Mouse (Mus musculus): ENCODE data around the gene Tcf7l2. TPM values are rescaled to one million over a fixed set of nuclear protein-coding genes. Genes with fewer than 3 reads are reported as not detected.

Gene Tcf7l2
- polyA plus RNA-seq, 1 experiment from 2014 or later, result 27.0 TPM

- Histone ChIP-seq H3K9ac (ENCODE audit: low read depth, low read length) (no peak overlapping the region), H3K36me3 (ENCODE audit: control insufficient read depth, insufficient read depth, low read length) (no peaks in the 10 kb centered on the region), H3K9me3 (ENCODE audit: control insufficient read depth, low read length) (no peaks in the 10 kb centered on the region), H3K27me3 (replicated peaks; ENCODE audit: control insufficient read depth, insufficient read depth, low read length) (no peaks in the 10 kb centered on the region), H3K4me1 (ENCODE audit: control insufficient read depth, insufficient read depth, low read depth, low read length) (no peaks in the 10 kb centered on the region), H3K4me3 (ENCODE audit: low read length) (no peak overlapping the region), H3K27ac (ENCODE audit: low read depth, low read length) (no peak overlapping the region), H3K4me2 (ENCODE audit: low read length) (no peak overlapping the region)
- WGBS, result 70% methylated on average over 10 of the region's 10 CpGs
- no peak; the same call in 1 of the 2 replicates for ATAC-seq
These were observed 38.3 kb downstream of the Tcf7l2 start for GRCm38 (mm10) chr19:55779871-55780270.

- Histone ChIP-seq H3K4me2 (ENCODE audit: low read length) (no peak overlapping the region), H3K27ac (ENCODE audit: low read depth, low read length) (no peak overlapping the region), H3K9ac (ENCODE audit: low read depth, low read length) (no peak overlapping the region), H3K9me3 (ENCODE audit: control insufficient read depth, low read length) (no peaks in the 10 kb centered on the region), H3K36me3 (ENCODE audit: control insufficient read depth, insufficient read depth, low read length) (no peaks in the 10 kb centered on the region), H3K4me1 (ENCODE audit: control insufficient read depth, insufficient read depth, low read depth, low read length) (no peaks in the 10 kb centered on the region), H3K27me3 (replicated peaks; ENCODE audit: control insufficient read depth, insufficient read depth, low read length) (no peaks in the 10 kb centered on the region), H3K4me3 (ENCODE audit: low read length) (no peak overlapping the region)
- ATAC-seq, result no peak
- 59% methylated on average over 10 of the region's 10 CpGs for WGBS
These were observed 39.5 kb downstream of the Tcf7l2 start for GRCm38 (mm10) chr19:55781087-55781486.

GRCm38 (mm10) chr19:55781681-55782080 lies 40.1 kb downstream of the Tcf7l2 start:
- H3K4me1 ChIP-seq (ENCODE audit: control insufficient read depth, insufficient read depth, low read depth, low read length), result no peaks in the 10 kb centered on the region
- ATAC-seq, result no peak
- no peaks in the 10 kb centered on the region for H3K9me3 ChIP-seq (ENCODE audit: control insufficient read depth, low read length)
- no peaks in the 10 kb centered on the region for H3K36me3 ChIP-seq (ENCODE audit: control insufficient read depth, insufficient read depth, low read length)
- 58% methylated on average over 8 of the region's 8 CpGs for WGBS
- no peak overlapping the region for H3K27ac ChIP-seq (ENCODE audit: low read depth, low read length)
- no peak overlapping the region for H3K9ac ChIP-seq (ENCODE audit: low read depth, low read length)
- no peaks in the 10 kb centered on the region for H3K27me3 ChIP-seq (replicated peaks; ENCODE audit: control insufficient read depth, insufficient read depth, low read length)
- H3K4me3 ChIP-seq (ENCODE audit: low read length), result no peak overlapping the region
- no peak overlapping the region for H3K4me2 ChIP-seq (ENCODE audit: low read length)

GRCm38 (mm10) chr19:55784796-55785418 lies 43.3 kb downstream of the Tcf7l2 start:
- 80% methylated on average over 21 of the region's 21 CpGs for WGBS
- peaks cover 5% of the 10 kb centered on the region; the same call in 1 of the 2 replicates for H3K4me1 ChIP-seq (ENCODE audit: control insufficient read depth, insufficient read depth, low read depth, low read length)
- no peaks in the 10 kb centered on the region for H3K27me3 ChIP-seq (replicated peaks; ENCODE audit: control insufficient read depth, insufficient read depth, low read length)
- H3K4me3 ChIP-seq (ENCODE audit: low read length), result no peak overlapping the region
- no peaks in the 10 kb centered on the region for H3K9me3 ChIP-seq (ENCODE audit: control insufficient read depth, low read length)
- no peak overlapping the region for H3K27ac ChIP-seq (ENCODE audit: low read depth, low read length)
- ATAC-seq, result no peak
- no peak overlapping the region for H3K4me2 ChIP-seq (ENCODE audit: low read length)
- no peak overlapping the region for H3K9ac ChIP-seq (ENCODE audit: low read depth, low read length)
- H3K36me3 ChIP-seq (ENCODE audit: control insufficient read depth, insufficient read depth, low read length), result no peaks in the 10 kb centered on the region

GRCm38 (mm10) chr19:55787420-55787819 lies 45.8 kb downstream of the Tcf7l2 start:
- H3K36me3 ChIP-seq (ENCODE audit: control insufficient read depth, insufficient read depth, low read length), result no peaks in the 10 kb centered on the region
- 82% methylated on average over 13 of the region's 13 CpGs for WGBS
- no peak overlapping the region for H3K9ac ChIP-seq (ENCODE audit: low read depth, low read length)
- no peak overlapping the region for H3K4me2 ChIP-seq (ENCODE audit: low read length)
- ATAC-seq, result no peak
- no peak overlapping the region for H3K27ac ChIP-seq (ENCODE audit: low read depth, low read length)
- H3K4me3 ChIP-seq (ENCODE audit: low read length), result no peak overlapping the region
- peaks cover 5% of the 10 kb centered on the region; the same call in 1 of the 2 replicates for H3K4me1 ChIP-seq (ENCODE audit: control insufficient read depth, insufficient read depth, low read depth, low read length)
- H3K27me3 ChIP-seq (replicated peaks; ENCODE audit: control insufficient read depth, insufficient read depth, low read length), result no peaks in the 10 kb centered on the region
- no peaks in the 10 kb centered on the region for H3K9me3 ChIP-seq (ENCODE audit: control insufficient read depth, low read length)

- Histone ChIP-seq H3K36me3 (ENCODE audit: control insufficient read depth, insufficient read depth, low read length) (no peaks in the 10 kb centered on the region), H3K4me3 (ENCODE audit: low read length) (no peak overlapping the region), H3K9me3 (ENCODE audit: control insufficient read depth, low read length) (no peaks in the 10 kb centered on the region), H3K4me1 (ENCODE audit: control insufficient read depth, insufficient read depth, low read depth, low read length) (peaks cover 5% of the 10 kb centered on the region; the same call in 1 of the 2 replicates), H3K27me3 (replicated peaks; ENCODE audit: control insufficient read depth, insufficient read depth, low read length) (no peaks in the 10 kb centered on the region), H3K9ac (ENCODE audit: low read depth, low read length) (no peak overlapping the region), H3K4me2 (ENCODE audit: low read length) (no peak overlapping the region), H3K27ac (ENCODE audit: low read depth, low read length) (no peak overlapping the region)
- 16% methylated on average over 7 of the region's 7 CpGs for WGBS
- ATAC-seq, result peak; percentile 40; the same call in 1 of the 2 replicates
These were observed 46.8 kb downstream of the Tcf7l2 start for GRCm38 (mm10) chr19:55788285-55788904.

DNA sequence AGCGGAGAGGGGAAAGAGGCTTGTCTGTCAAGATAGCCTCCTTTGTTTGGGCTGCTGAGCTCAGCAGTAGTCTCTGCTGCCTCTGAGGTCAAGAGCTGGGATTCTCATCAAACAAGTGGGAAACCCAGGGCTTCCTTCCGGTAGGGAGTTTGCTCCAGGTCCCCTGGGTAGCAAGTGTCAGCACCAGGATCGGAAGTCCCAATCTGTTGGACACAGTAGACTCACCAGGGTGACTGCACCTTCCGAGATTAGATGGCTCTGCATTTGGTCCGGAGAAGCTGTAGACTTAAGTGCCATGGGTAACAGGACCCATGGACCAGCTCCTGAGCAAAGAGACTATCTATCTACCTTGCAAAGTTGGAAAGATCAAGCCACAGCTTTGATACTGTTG lies 47.3 kb downstream of the Tcf7l2 start:
- H3K4me3 ChIP-seq (ENCODE audit: low read length), result no peak overlapping the region
- no peak overlapping the region for H3K27ac ChIP-seq (ENCODE audit: low read depth, low read length)
- no peak overlapping the region for H3K4me2 ChIP-seq (ENCODE audit: low read length)
- no peak overlapping the region for H3K9ac ChIP-seq (ENCODE audit: low read depth, low read length)
- H3K9me3 ChIP-seq (ENCODE audit: control insufficient read depth, low read length), result no peaks in the 10 kb centered on the region
- H3K27me3 ChIP-seq (replicated peaks; ENCODE audit: control insufficient read depth, insufficient read depth, low read length), result no peaks in the 10 kb centered on the region
- no peak for ATAC-seq
- peaks cover 5% of the 10 kb centered on the region; the same call in 1 of the 2 replicates for H3K4me1 ChIP-seq (ENCODE audit: control insufficient read depth, insufficient read depth, low read depth, low read length)
- H3K36me3 ChIP-seq (ENCODE audit: control insufficient read depth, insufficient read depth, low read length), result no peaks in the 10 kb centered on the region
- WGBS, result 40% methylated on average over 5 of the region's 5 CpGs

DNA sequence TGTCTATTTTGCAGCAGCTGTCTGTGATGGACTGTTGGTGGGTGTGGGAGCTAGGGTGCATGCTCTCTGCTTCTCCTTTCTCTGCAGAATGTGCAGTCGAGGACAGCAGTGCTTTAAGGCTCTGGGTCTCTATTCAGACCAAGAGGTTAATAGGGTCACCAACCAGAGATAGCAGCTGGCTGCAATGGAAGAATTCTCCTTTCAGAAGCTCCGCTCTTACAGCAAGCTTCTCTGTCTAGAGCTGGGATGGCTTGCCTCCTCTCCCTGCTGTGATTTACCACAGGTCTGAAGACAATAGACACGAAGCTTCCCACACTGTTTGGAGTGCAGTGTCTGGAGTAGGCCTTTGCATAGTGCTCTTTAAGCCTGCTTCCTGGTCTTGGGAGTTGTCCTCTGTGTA lies 48.2 kb downstream of the Tcf7l2 start:
- Histone ChIP-seq H3K4me1 (ENCODE audit: control insufficient read depth, insufficient read depth, low read depth, low read length) (peaks cover 5% of the 10 kb centered on the region; the same call in 1 of the 2 replicates), H3K4me3 (ENCODE audit: low read length) (no peak overlapping the region), H3K9ac (ENCODE audit: low read depth, low read length) (no peak overlapping the region), H3K36me3 (ENCODE audit: control insufficient read depth, insufficient read depth, low read length) (no peaks in the 10 kb centered on the region), H3K9me3 (ENCODE audit: control insufficient read depth, low read length) (no peaks in the 10 kb centered on the region), H3K27me3 (replicated peaks; ENCODE audit: control insufficient read depth, insufficient read depth, low read length) (no peaks in the 10 kb centered on the region), H3K27ac (ENCODE audit: low read depth, low read length) (no peak overlapping the region), H3K4me2 (ENCODE audit: low read length) (no peak overlapping the region)
- 29% methylated on average over 3 of the region's 3 CpGs for WGBS
- ATAC-seq, result no peak

- no peak overlapping the region for H3K4me2 ChIP-seq (ENCODE audit: low read length)
- H3K27ac ChIP-seq (ENCODE audit: low read depth, low read length), result no peak overlapping the region
- no peaks in the 10 kb centered on the region for H3K36me3 ChIP-seq (ENCODE audit: control insufficient read depth, insufficient read depth, low read length)
- H3K9ac ChIP-seq (ENCODE audit: low read depth, low read length), result no peak overlapping the region
- H3K4me1 ChIP-seq (ENCODE audit: control insufficient read depth, insufficient read depth, low read depth, low read length), result peaks cover 5% of the 10 kb centered on the region; the same call in 1 of the 2 replicates
- ATAC-seq, result no peak
- H3K9me3 ChIP-seq (ENCODE audit: control insufficient read depth, low read length), result no peaks in the 10 kb centered on the region
- H3K4me3 ChIP-seq (ENCODE audit: low read length), result no peak overlapping the region
- 86% methylated on average over 6 of the region's 6 CpGs for WGBS
- no peaks in the 10 kb centered on the region for H3K27me3 ChIP-seq (replicated peaks; ENCODE audit: control insufficient read depth, insufficient read depth, low read length)
These were observed 49.7 kb downstream of the Tcf7l2 start for GRCm38 (mm10) chr19:55791293-55791692.
